Mouse (Mus musculus): ENCODE results near the gene Ano4. TPM values are rescaled to one million over a fixed set of nuclear protein-coding genes. Genes with fewer than 3 reads are reported as not detected.

The Ano4 gene
- polyA plus RNA-seq, 1 experiment from 2014 or later = 5.3 TPM

DNA sequence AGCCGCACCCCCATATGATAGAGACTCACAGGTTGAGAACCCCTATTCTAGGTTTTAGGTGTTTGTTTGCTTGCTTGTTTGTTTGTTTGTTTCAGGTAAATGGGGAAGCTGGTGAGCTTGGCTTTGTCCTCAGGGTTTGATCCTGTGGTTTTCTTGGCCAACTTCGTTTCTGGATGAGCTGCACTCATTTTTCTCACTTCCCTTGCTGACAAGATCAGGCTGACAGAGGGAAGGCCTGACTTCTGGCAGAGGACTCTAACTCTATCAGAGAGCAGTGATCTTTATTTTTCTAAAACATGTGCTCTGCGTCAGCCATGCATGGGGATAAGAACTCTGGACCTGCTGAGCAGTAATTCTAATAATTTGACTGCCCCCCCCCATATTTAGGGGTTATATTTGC, 14.4 kb upstream of the Ano4 start:
- no peaks in the 10 kb centered on the region for H3K36me3 ChIP-seq (ENCODE audit: control insufficient read depth, insufficient read depth, low read length)
- no peak for ATAC-seq (ENCODE audit: insufficient number of reproducible peaks, insufficient read depth, low FRiP score, low read depth)
- WGBS = 72% methylated on average over 3 of the region's 3 CpGs

DNA sequence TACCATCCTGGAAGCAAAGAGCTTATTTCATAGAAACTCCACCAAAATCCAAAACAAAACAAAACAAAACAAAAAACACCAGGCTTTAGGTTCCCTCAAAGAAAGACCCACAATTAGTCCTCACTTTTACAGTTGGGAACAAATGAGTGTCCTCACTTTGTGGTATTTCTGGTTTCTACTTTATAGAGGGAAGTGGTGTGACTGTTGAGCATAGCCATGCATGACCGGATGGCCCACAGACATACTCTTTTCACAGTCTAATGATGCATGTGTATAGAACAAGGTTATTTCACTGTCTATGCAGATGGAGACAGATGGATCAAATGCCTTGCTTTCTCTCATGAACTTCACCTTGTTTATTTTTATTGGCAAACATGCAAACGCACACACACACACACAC, 10.1 kb upstream of the Ano4 start:
- Histone ChIP-seq H3K4me2 (ENCODE audit: low read length) (no peak overlapping the region), H3K9me3 (ENCODE audit: control insufficient read depth, low read length) (no peaks in the 10 kb centered on the region), H3K4me1 (ENCODE audit: control insufficient read depth in 2 of 2, insufficient read depth in 2 of 2, low read length in 2 of 2) (no peaks in the 10 kb centered on the region; a peak in 1 of 4 replicates), H3K27ac (replicated peaks in 1 of 2; ENCODE audit: control insufficient read depth in 1 of 2, insufficient read depth in 1 of 2, low read depth in 2 of 2, low read length in 2 of 2) (no peak overlapping the region), H3K27me3 (ENCODE audit: control insufficient read depth, insufficient read depth, low read length) (no peaks in the 10 kb centered on the region), H3K4me3 (ENCODE audit: control insufficient read depth in 1 of 2, insufficient read depth in 1 of 2, low read depth in 1 of 2, low read length in 2 of 2) (no peak overlapping the region), H3K36me3 (ENCODE audit: control insufficient read depth, insufficient read depth, low read length) (no peaks in the 10 kb centered on the region), H3K9ac (ENCODE audit: low read length) (no peak overlapping the region)
- WGBS = 85% methylated on average over 2 of the region's 2 CpGs
- no peak for ATAC-seq (ENCODE audit: insufficient number of reproducible peaks, insufficient read depth, low FRiP score, low read depth)

More for the DNA sequence above, 14.4 kb upstream of the Ano4 start:
- H3K4me2 ChIP-seq (ENCODE audit: low read length) = no peak overlapping the region
- no peak overlapping the region for H3K4me3 ChIP-seq (ENCODE audit: control insufficient read depth in 1 of 2, insufficient read depth in 1 of 2, low read depth in 1 of 2, low read length in 2 of 2)
- H3K4me1 ChIP-seq (ENCODE audit: control insufficient read depth in 2 of 2, insufficient read depth in 2 of 2, low read length in 2 of 2) = no peaks in the 10 kb centered on the region
- no peak overlapping the region for H3K27ac ChIP-seq (replicated peaks in 1 of 2; ENCODE audit: control insufficient read depth in 1 of 2, insufficient read depth in 1 of 2, low read depth in 2 of 2, low read length in 2 of 2)
- no peak overlapping the region for H3K9ac ChIP-seq (ENCODE audit: low read length)
- H3K27me3 ChIP-seq (ENCODE audit: control insufficient read depth, insufficient read depth, low read length) = no peaks in the 10 kb centered on the region
- no peaks in the 10 kb centered on the region for H3K9me3 ChIP-seq (ENCODE audit: control insufficient read depth, low read length)

DNA sequence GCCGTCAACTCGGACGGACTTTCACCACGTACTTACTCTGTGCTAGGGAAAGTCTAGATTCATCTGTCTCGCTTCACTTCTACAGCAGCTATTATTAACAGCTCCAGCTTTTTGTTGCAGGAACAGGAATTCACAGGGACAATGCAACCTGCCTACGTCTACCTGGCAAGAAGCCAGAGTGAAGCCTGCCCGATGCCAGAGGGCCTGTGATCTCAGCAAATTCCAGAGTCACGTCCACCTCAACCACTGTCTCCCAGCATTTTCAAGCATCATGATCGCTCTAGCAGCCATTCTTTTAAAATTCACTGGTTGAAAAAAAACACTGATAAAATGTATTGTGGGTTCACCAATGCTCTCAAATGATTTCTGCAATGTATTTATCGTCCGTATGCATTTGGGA, 6.9 kb upstream of the Ano4 start:
- Histone ChIP-seq H3K4me1 (ENCODE audit: control insufficient read depth in 2 of 2, insufficient read depth in 2 of 2, low read length in 2 of 2) (no peaks in the 10 kb centered on the region; a peak in 1 of 4 replicates), H3K4me3 (ENCODE audit: control insufficient read depth in 1 of 2, insufficient read depth in 1 of 2, low read depth in 1 of 2, low read length in 2 of 2) (peak overlapping the region in 1 of 2 experiments; percentile 11; a peak in 2 of 4 replicates), H3K27ac (replicated peaks in 1 of 2; ENCODE audit: control insufficient read depth in 1 of 2, insufficient read depth in 1 of 2, low read depth in 2 of 2, low read length in 2 of 2) (peak overlapping the region in 1 of 2 experiments; percentile 50; a peak in 2 of 4 replicates), H3K9ac (ENCODE audit: low read length) (no peak overlapping the region), H3K36me3 (ENCODE audit: control insufficient read depth, insufficient read depth, low read length) (no peaks in the 10 kb centered on the region), H3K9me3 (ENCODE audit: control insufficient read depth, low read length) (no peaks in the 10 kb centered on the region), H3K27me3 (ENCODE audit: control insufficient read depth, insufficient read depth, low read length) (no peaks in the 10 kb centered on the region), H3K4me2 (ENCODE audit: low read length) (peak overlapping the region; percentile 48)
- no peak for ATAC-seq (ENCODE audit: insufficient number of reproducible peaks, insufficient read depth, low FRiP score, low read depth)
- 40% methylated on average over 11 of the region's 11 CpGs for WGBS

DNA sequence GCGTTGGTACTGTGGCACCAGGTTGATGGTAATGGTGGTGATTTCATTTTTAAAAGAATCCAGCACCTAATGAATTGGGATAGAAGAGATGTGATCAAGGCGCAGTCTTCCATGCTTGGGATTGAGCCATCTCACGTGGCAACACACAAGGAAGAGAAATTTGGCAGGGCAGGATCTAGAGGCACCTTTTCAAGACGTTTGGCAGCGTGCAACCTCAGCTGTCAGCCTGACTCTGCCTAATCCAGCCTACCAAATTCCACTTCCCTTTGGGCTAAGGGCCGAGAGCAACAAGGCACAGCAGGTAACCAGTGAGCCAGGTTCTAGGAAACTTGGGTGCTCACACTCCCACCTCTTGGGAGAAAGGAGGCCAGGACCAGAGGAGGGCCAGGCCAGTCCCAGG, 1.0 kb upstream of the Ano4 start:
- no peak overlapping the region; the same call in 1 of the 2 replicates for H3K9ac ChIP-seq (ENCODE audit: low read length)
- WGBS = 69% methylated on average over 6 of the region's 6 CpGs
- H3K9me3 ChIP-seq (ENCODE audit: control insufficient read depth, low read length) = no peaks in the 10 kb centered on the region
- H3K27ac ChIP-seq (replicated peaks in 1 of 2; ENCODE audit: control insufficient read depth in 1 of 2, insufficient read depth in 1 of 2, low read depth in 2 of 2, low read length in 2 of 2) = no peak overlapping the region
- peak overlapping the region; percentile 94 for H3K4me2 ChIP-seq (ENCODE audit: low read length)
- peak overlapping the region; percentile 46 to 78; a peak in 1 of 4 replicates for H3K4me3 ChIP-seq (ENCODE audit: control insufficient read depth in 1 of 2, insufficient read depth in 1 of 2, low read depth in 1 of 2, low read length in 2 of 2)
- H3K27me3 ChIP-seq (ENCODE audit: control insufficient read depth, insufficient read depth, low read length) = no peaks in the 10 kb centered on the region
- H3K4me1 ChIP-seq (ENCODE audit: control insufficient read depth in 2 of 2, insufficient read depth in 2 of 2, low read length in 2 of 2) = peaks cover 8 to 28% of the 10 kb centered on the region in 2 experiments
- H3K36me3 ChIP-seq (ENCODE audit: control insufficient read depth, insufficient read depth, low read length) = no peaks in the 10 kb centered on the region
- no peak for ATAC-seq (ENCODE audit: insufficient number of reproducible peaks, insufficient read depth, low FRiP score, low read depth)

DNA sequence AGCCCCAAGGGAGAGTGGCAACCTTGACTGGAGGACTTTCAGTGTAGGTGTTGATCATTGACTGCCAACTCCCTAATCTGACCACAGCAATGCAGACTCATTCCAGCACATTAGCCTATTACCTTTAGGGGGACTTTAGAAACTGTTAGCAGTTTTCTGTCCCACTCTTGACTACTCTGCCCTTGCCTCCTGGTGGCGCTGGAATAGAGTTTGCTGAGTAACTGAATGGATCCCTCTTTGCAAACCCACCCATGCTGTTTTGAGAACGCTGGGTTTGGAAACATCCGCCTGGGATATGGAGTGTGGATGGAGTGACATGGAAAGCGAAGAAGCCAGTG, 603 bp upstream of the Ano4 start:
- no peaks in the 10 kb centered on the region for H3K27me3 ChIP-seq (ENCODE audit: control insufficient read depth, insufficient read depth, low read length)
- H3K9me3 ChIP-seq (ENCODE audit: control insufficient read depth, low read length) = no peaks in the 10 kb centered on the region
- peak overlapping the region; percentile 94 for H3K4me2 ChIP-seq (ENCODE audit: low read length)
- peak overlapping the region; percentile 81 for H3K9ac ChIP-seq (ENCODE audit: low read length)
- peaks cover 8 to 28% of the 10 kb centered on the region in 2 experiments for H3K4me1 ChIP-seq (ENCODE audit: control insufficient read depth in 2 of 2, insufficient read depth in 2 of 2, low read length in 2 of 2)
- peak overlapping the region; percentile 46 to 78 for H3K4me3 ChIP-seq (ENCODE audit: control insufficient read depth in 1 of 2, insufficient read depth in 1 of 2, low read depth in 1 of 2, low read length in 2 of 2)
- ATAC-seq (ENCODE audit: insufficient number of reproducible peaks, insufficient read depth, low FRiP score, low read depth) = peak; percentile 44; the same call in 1 of the 2 replicates
- H3K27ac ChIP-seq (replicated peaks in 1 of 2; ENCODE audit: control insufficient read depth in 1 of 2, insufficient read depth in 1 of 2, low read depth in 2 of 2, low read length in 2 of 2) = peak overlapping the region in 1 of 2 experiments; percentile 78; a peak in 2 of 4 replicates
- WGBS = 39% methylated on average over 4 of the region's 4 CpGs
- H3K36me3 ChIP-seq (ENCODE audit: control insufficient read depth, insufficient read depth, low read length) = no peaks in the 10 kb centered on the region

DNA sequence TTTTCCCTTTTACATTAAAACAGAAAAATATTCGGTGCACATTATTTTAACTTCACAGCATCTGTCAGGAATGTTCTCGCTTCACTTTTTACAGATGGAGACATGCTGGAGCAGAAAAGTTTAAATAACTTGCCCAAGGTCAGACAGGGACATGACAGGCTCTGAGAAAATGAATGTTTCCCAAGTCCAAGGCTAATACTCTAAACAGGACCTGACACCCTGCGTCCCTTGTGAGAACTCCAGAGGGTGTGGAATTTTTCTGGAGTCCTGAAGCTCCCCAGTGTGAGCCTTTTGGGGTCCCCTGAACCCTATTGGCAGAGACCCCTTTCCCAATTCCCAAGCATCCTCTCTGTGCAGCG, 451 bp downstream of the Ano4 start:
- peak overlapping the region; percentile 81 for H3K9ac ChIP-seq (ENCODE audit: low read length)
- peak overlapping the region; percentile 78 for H3K27ac ChIP-seq (replicated peaks in 1 of 2; ENCODE audit: control insufficient read depth in 1 of 2, insufficient read depth in 1 of 2, low read depth in 2 of 2, low read length in 2 of 2)
- H3K4me1 ChIP-seq (ENCODE audit: control insufficient read depth in 2 of 2, insufficient read depth in 2 of 2, low read length in 2 of 2) = peaks cover 8 to 28% of the 10 kb centered on the region in 2 experiments
- no peaks in the 10 kb centered on the region for H3K27me3 ChIP-seq (ENCODE audit: control insufficient read depth, insufficient read depth, low read length)
- 3% methylated on average over 4 of the region's 4 CpGs for WGBS
- no peaks in the 10 kb centered on the region for H3K36me3 ChIP-seq (ENCODE audit: control insufficient read depth, insufficient read depth, low read length)
- H3K4me3 ChIP-seq (ENCODE audit: control insufficient read depth in 1 of 2, insufficient read depth in 1 of 2, low read depth in 1 of 2, low read length in 2 of 2) = peak overlapping the region; percentile 46 to 78
- peak; percentile 14; the same call in 1 of the 2 replicates for ATAC-seq (ENCODE audit: insufficient number of reproducible peaks, insufficient read depth, low FRiP score, low read depth)
- H3K4me2 ChIP-seq (ENCODE audit: low read length) = peak overlapping the region; percentile 94
- no peaks in the 10 kb centered on the region for H3K9me3 ChIP-seq (ENCODE audit: control insufficient read depth, low read length)

DNA sequence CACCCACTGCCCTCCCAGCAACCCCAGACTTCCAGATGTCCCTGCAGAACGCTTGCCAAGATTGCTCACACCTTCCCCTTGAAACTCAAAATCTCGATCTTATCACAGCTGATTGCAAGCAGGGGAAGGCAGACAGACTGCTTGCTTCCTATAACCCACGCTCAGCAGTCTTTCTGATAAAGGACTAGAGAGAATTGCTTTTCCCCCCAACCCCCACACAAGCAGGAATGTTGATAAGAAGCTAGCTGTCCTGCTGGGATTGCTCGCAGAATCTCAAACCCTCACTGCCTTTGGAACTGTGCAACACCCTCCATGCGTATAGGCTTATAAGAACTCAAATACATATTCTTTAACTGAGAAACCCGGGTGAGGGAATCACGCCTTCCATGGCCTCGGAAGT, 846 bp downstream of the Ano4 start:
- WGBS = 2% methylated on average over 8 of the region's 8 CpGs
- Histone ChIP-seq H3K36me3 (ENCODE audit: control insufficient read depth, insufficient read depth, low read length) (no peaks in the 10 kb centered on the region), H3K9ac (ENCODE audit: low read length) (peak overlapping the region; percentile 81), H3K4me3 (ENCODE audit: control insufficient read depth in 1 of 2, insufficient read depth in 1 of 2, low read depth in 1 of 2, low read length in 2 of 2) (peak overlapping the region; percentile 46 to 78), H3K9me3 (ENCODE audit: control insufficient read depth, low read length) (no peaks in the 10 kb centered on the region), H3K27me3 (ENCODE audit: control insufficient read depth, insufficient read depth, low read length) (no peaks in the 10 kb centered on the region), H3K4me1 (ENCODE audit: control insufficient read depth in 2 of 2, insufficient read depth in 2 of 2, low read length in 2 of 2) (peaks cover 8 to 28% of the 10 kb centered on the region in 2 experiments), H3K27ac (replicated peaks in 1 of 2; ENCODE audit: control insufficient read depth in 1 of 2, insufficient read depth in 1 of 2, low read depth in 2 of 2, low read length in 2 of 2) (peak overlapping the region; percentile 78), H3K4me2 (ENCODE audit: low read length) (peak overlapping the region; percentile 94)
- ATAC-seq (ENCODE audit: insufficient number of reproducible peaks, insufficient read depth, low FRiP score, low read depth) = no peak

DNA sequence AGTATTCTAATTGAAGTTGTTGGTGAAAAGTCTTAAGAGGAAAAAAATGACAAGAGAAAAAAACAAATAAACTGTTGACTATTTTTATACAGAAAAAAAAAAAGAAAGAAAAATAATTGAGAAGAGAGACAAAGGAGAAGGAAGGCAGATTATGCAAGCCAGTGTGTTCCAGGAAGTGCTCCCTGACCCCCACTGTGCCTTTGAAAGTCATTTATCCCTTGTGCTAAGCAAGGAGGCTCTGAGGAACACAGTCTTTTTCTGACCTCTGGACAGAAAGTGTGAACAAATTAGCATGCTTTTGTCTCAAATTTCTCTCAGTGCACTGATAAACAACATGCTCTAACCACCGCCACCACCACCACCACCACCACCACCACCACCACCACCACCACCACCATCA, 14.3 kb downstream of the Ano4 start:
- WGBS = 100% methylated on average over 1 of the region's 1 CpGs
- no peaks in the 10 kb centered on the region for H3K27me3 ChIP-seq (ENCODE audit: control insufficient read depth, insufficient read depth, low read length)
- ATAC-seq (ENCODE audit: insufficient number of reproducible peaks, insufficient read depth, low FRiP score, low read depth) = no peak
- H3K36me3 ChIP-seq (ENCODE audit: control insufficient read depth, insufficient read depth, low read length) = no peaks in the 10 kb centered on the region
- no peak overlapping the region for H3K9ac ChIP-seq (ENCODE audit: low read length)
- H3K27ac ChIP-seq (replicated peaks in 1 of 2; ENCODE audit: control insufficient read depth in 1 of 2, insufficient read depth in 1 of 2, low read depth in 2 of 2, low read length in 2 of 2) = no peak overlapping the region
- H3K9me3 ChIP-seq (ENCODE audit: control insufficient read depth, low read length) = no peaks in the 10 kb centered on the region
- H3K4me1 ChIP-seq (ENCODE audit: control insufficient read depth in 2 of 2, insufficient read depth in 2 of 2, low read length in 2 of 2) = no peaks in the 10 kb centered on the region
- H3K4me2 ChIP-seq (ENCODE audit: low read length) = no peak overlapping the region
- H3K4me3 ChIP-seq (ENCODE audit: control insufficient read depth in 1 of 2, insufficient read depth in 1 of 2, low read depth in 1 of 2, low read length in 2 of 2) = no peak overlapping the region

All from heart, embryonic 14.5 days (tissue).